Mouse (Mus musculus): Measurements from ENCODE around the gene Mtfp1.
"Not testable (repeated sequence)": the region's sequence is repeated elsewhere in the genome, so short reads cannot be mapped to it uniquely, and the experiment has no call there.

Gene Mtfp1

GRCm38 (mm10) chr11:4114541-4114940, 19.3 kb upstream of the Mtfp1 start:
- DNase-seq (ENCODE audit: low spot score): not testable (repeated sequence)

- DNase-seq (ENCODE audit: low spot score): no peak
Observed at GRCm38 (mm10) chr11:4113970-4114369, 18.7 kb upstream of the Mtfp1 start.

- DNase-seq (ENCODE audit: low spot score): no peak
Observed at GRCm38 (mm10) chr11:4113496-4113895, 18.3 kb upstream of the Mtfp1 start.

GRCm38 (mm10) chr11:4112861-4113260, 17.6 kb upstream of the Mtfp1 start:
- DNase-seq (ENCODE audit: low spot score): no peak

GRCm38 (mm10) chr11:4112033-4112432, 16.8 kb upstream of the Mtfp1 start:
- no peak for DNase-seq (ENCODE audit: low spot score)

GRCm38 (mm10) chr11:4108691-4109090, 13.4 kb upstream of the Mtfp1 start:
- DNase-seq (ENCODE audit: low spot score): no peak

- DNase-seq (ENCODE audit: low spot score): not testable (repeated sequence)
Observed at GRCm38 (mm10) chr11:4107901-4108300, 12.7 kb upstream of the Mtfp1 start.

GRCm38 (mm10) chr11:4105444-4105843, 10.2 kb upstream of the Mtfp1 start:
- no peak for DNase-seq (ENCODE audit: low spot score)

GRCm38 (mm10) chr11:4104989-4105388, 9.7 kb upstream of the Mtfp1 start:
- DNase-seq (ENCODE audit: low spot score): no peak

GRCm38 (mm10) chr11:4103522-4103921, 8.3 kb upstream of the Mtfp1 start:
- no peak for DNase-seq (ENCODE audit: low spot score)

GRCm38 (mm10) chr11:4101851-4102250, 6.6 kb upstream of the Mtfp1 start:
- DNase-seq (ENCODE audit: low spot score): no peak

- DNase-seq (ENCODE audit: low spot score): no peak
Observed at GRCm38 (mm10) chr11:4099447-4099846, 4.2 kb upstream of the Mtfp1 start.

- no peak for DNase-seq (ENCODE audit: low spot score)
Observed at GRCm38 (mm10) chr11:4098816-4099215, 3.6 kb upstream of the Mtfp1 start.

GRCm38 (mm10) chr11:4098120-4098519, 2.9 kb upstream of the Mtfp1 start:
- DNase-seq (ENCODE audit: low spot score): no peak

- DNase-seq (ENCODE audit: low spot score): no peak
Observed at GRCm38 (mm10) chr11:4097091-4097621, 1.9 kb upstream of the Mtfp1 start.

- peak; percentile 95 for DNase-seq (ENCODE audit: low spot score)
Observed at GRCm38 (mm10) chr11:4096054-4096984, 1.1 kb upstream of the Mtfp1 start.

- DNase-seq (ENCODE audit: low spot score): peak; percentile 78
Observed at GRCm38 (mm10) chr11:4094378-4095170, 671 bp downstream of the Mtfp1 start.

- DNase-seq (ENCODE audit: low spot score): no peak
Observed at GRCm38 (mm10) chr11:4093459-4094377, 1.5 kb downstream of the Mtfp1 start.

- no peak for DNase-seq (ENCODE audit: low spot score)
Observed at GRCm38 (mm10) chr11:4087267-4087666, 8.0 kb downstream of the Mtfp1 start.

GRCm38 (mm10) chr11:4086246-4086645, 9.0 kb downstream of the Mtfp1 start:
- DNase-seq (ENCODE audit: low spot score): no peak

- peak; percentile 33 for DNase-seq (ENCODE audit: low spot score)
Observed at GRCm38 (mm10) chr11:4083316-4084078, 11.7 kb downstream of the Mtfp1 start.
